Mouse (Mus musculus): ENCODE measurements around the gene Tmem119.

Gene Tmem119

GRCm38 (mm10) chr5:113800280-113800679 is at the start of gene Tmem119:
Tmem119 (minus strand) TSS chr5:113800516.
- in situ Hi-C loops (cut with MboI; ENCODE audit: unreplicated experiment in 2 of 2) = loop anchor here in 1 of 2 experiments (25.0 kb wide), 1 partner anchor 1687 kb away; the partner anchor contains the start of gene Sirt4

GRCm38 (mm10) chr5:113847636-113848035 is 47.3 kb upstream of the Tmem119 start:
- in situ Hi-C loops (cut with MboI; ENCODE audit: unreplicated experiment in 2 of 2) = loop anchor here (5.0 to 25.0 kb wide), 4 partner anchors 35 to 1790 kb away; partner anchors contain the start of gene Rab35 (in 1 of the 2)

- in situ Hi-C loops (cut with MboI; ENCODE audit: unreplicated experiment in 2 of 2) = loop anchor here (5.0 to 25.0 kb wide), 4 partner anchors 34 to 1791 kb away; partner anchors contain the start of gene Rab35 (in 1 of the 2)
These were observed 46.3 kb upstream of the Tmem119 start for GRCm38 (mm10) chr5:113846656-113847055.

GRCm38 (mm10) chr5:113845627-113846026 is 45.3 kb upstream of the Tmem119 start:
- in situ Hi-C loops (cut with MboI; ENCODE audit: unreplicated experiment in 2 of 2) = loop anchor here (5.0 to 25.0 kb wide), 4 partner anchors 33 to 1792 kb away; partner anchors contain the start of gene Rab35 (in 1 of the 2)

- in situ Hi-C loops (cut with MboI; ENCODE audit: unreplicated experiment in 2 of 2) = loop anchor here (5.0 to 25.0 kb wide), 5 partner anchors 32 to 1793 kb away; partner anchors contain the start of genes Iscu (in 1 of the 2), Rab35 (in 1 of the 2) and Sart3 (in 1 of the 2)
These were observed 44.4 kb upstream of the Tmem119 start for GRCm38 (mm10) chr5:113844721-113845120.

GRCm38 (mm10) chr5:113844106-113844505 is 43.8 kb upstream of the Tmem119 start:
- in situ Hi-C loops (cut with MboI; ENCODE audit: unreplicated experiment in 2 of 2) = loop anchor here (5.0 to 25.0 kb wide), 4 partner anchors 72 to 1793 kb away; partner anchors contain the start of genes Iscu (in 1 of the 2), Rab35 (in 1 of the 2) and Sart3 (in 1 of the 2)

GRCm38 (mm10) chr5:113842906-113843305 is 42.6 kb upstream of the Tmem119 start:
- in situ Hi-C loops (cut with MboI; ENCODE audit: unreplicated experiment in 2 of 2) = loop anchor here (5.0 to 25.0 kb wide), 4 partner anchors 71 to 1794 kb away; partner anchors contain the start of genes Iscu (in 1 of the 2), Rab35 (in 1 of the 2) and Sart3 (in 1 of the 2)

- in situ Hi-C loops (cut with MboI; ENCODE audit: unreplicated experiment in 2 of 2) = loop anchor here (5.0 to 25.0 kb wide), 4 partner anchors 70 to 1795 kb away; partner anchors contain the start of genes Iscu (in 1 of the 2), Rab35 (in 1 of the 2) and Sart3 (in 1 of the 2)
These were observed 41.9 kb upstream of the Tmem119 start for GRCm38 (mm10) chr5:113842244-113842643.

GRCm38 (mm10) chr5:113841243-113842225 is 41.2 kb upstream of the Tmem119 start:
- in situ Hi-C loops (cut with MboI; ENCODE audit: unreplicated experiment in 2 of 2) = loop anchor here (5.0 to 25.0 kb wide), 4 partner anchors 69 to 1796 kb away; partner anchors contain the start of genes Iscu (in 1 of the 2), Rab35 (in 1 of the 2) and Sart3 (in 1 of the 2)

- in situ Hi-C loops (cut with MboI; ENCODE audit: unreplicated experiment in 2 of 2) = loop anchor here (5.0 to 25.0 kb wide), 4 partner anchors 68 to 1797 kb away; partner anchors contain the start of genes Iscu (in 1 of the 2), Rab35 (in 1 of the 2) and Sart3 (in 1 of the 2)
These were observed 40.1 kb upstream of the Tmem119 start for GRCm38 (mm10) chr5:113840443-113840842.

- in situ Hi-C loops (cut with MboI; ENCODE audit: unreplicated experiment in 2 of 2) = loop anchor here (5.0 to 25.0 kb wide), 3 partner anchors 65 to 1800 kb away; partner anchors contain the start of genes Iscu (in 1 of the 2), Rab35 (in 1 of the 2) and Sart3 (in 1 of the 2)
These were observed 36.6 kb upstream of the Tmem119 start for GRCm38 (mm10) chr5:113836961-113837360.

- in situ Hi-C loops (cut with MboI; ENCODE audit: unreplicated experiment in 2 of 2) = loop anchor here (5.0 to 25.0 kb wide), 3 partner anchors 669 to 1804 kb away; partner anchors contain the start of gene Rab35 (in 1 of the 2)
These were observed 33.1 kb upstream of the Tmem119 start for GRCm38 (mm10) chr5:113833316-113833947.

- in situ Hi-C loops (cut with MboI; ENCODE audit: unreplicated experiment in 2 of 2) = loop anchor here (5.0 to 25.0 kb wide), 3 partner anchors 668 to 1805 kb away; partner anchors contain the start of gene Rab35 (in 1 of the 2)
These were observed 32.2 kb upstream of the Tmem119 start, which contains the start of gene Selplg for GRCm38 (mm10) chr5:113832490-113832901. Selplg (minus strand) TSS chr5:113832644.

- in situ Hi-C loops (cut with MboI; ENCODE audit: unreplicated experiment in 2 of 2) = loop anchor here (5.0 to 25.0 kb wide), 3 partner anchors 667 to 1806 kb away; partner anchors contain the start of gene Rab35 (in 1 of the 2)
These were observed 31.4 kb upstream of the Tmem119 start for GRCm38 (mm10) chr5:113831741-113832140.

GRCm38 (mm10) chr5:113830796-113831195 is 30.5 kb upstream of the Tmem119 start:
- in situ Hi-C loops (cut with MboI; ENCODE audit: unreplicated experiment in 2 of 2) = loop anchor here (5.0 to 25.0 kb wide), 3 partner anchors 666 to 1807 kb away; partner anchors contain the start of gene Rab35 (in 1 of the 2)

GRCm38 (mm10) chr5:113830292-113830643 is 30.0 kb upstream of the Tmem119 start:
- in situ Hi-C loops (cut with MboI; ENCODE audit: unreplicated experiment in 2 of 2) = loop anchor here (5.0 to 25.0 kb wide), 3 partner anchors 665 to 1807 kb away; partner anchors contain the start of gene Rab35 (in 1 of the 2)

GRCm38 (mm10) chr5:113829566-113830291 is 29.4 kb upstream of the Tmem119 start:
- in situ Hi-C loops (cut with MboI; ENCODE audit: unreplicated experiment in 2 of 2) = loop anchor here (5.0 to 25.0 kb wide), 3 partner anchors 665 to 1808 kb away; partner anchors contain the start of gene Rab35 (in 1 of the 2)

GRCm38 (mm10) chr5:113828481-113828880 is 28.2 kb upstream of the Tmem119 start:
- in situ Hi-C loops (cut with MboI; ENCODE audit: unreplicated experiment in 2 of 2) = loop anchor here in 1 of 2 experiments (25.0 kb wide), 1 partner anchor 1809 kb away; the partner anchor contains the start of gene Rab35
